Mouse (Mus musculus): ENCODE measurements around the gene Ctnnd2.
A peak's percentile ranks its signal among the peaks of the same experiment; 100 is the strongest.

The Ctnnd2 gene

DNA sequence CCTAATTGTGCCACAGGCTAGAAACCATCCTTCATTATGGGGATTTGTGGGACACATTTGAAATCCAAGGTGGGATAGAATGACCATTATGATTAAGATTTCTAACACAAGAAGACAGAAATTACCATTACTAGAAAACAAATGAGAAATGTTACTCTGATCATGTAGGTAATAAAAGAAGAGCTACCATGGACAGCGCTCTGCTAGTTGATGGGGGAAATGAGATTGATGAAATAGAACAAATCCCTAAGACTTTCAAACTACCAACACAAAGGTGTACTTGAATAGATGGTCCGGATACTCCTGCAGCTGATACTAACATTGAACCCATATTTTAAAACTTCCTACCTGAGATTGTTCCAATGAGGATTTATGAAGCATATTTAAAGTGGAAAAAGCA lies 68.5 kb downstream of the Ctnnd2 start:
- DNase-seq (ENCODE audit: low read depth, low spot score), result peak; percentile 17

DNA sequence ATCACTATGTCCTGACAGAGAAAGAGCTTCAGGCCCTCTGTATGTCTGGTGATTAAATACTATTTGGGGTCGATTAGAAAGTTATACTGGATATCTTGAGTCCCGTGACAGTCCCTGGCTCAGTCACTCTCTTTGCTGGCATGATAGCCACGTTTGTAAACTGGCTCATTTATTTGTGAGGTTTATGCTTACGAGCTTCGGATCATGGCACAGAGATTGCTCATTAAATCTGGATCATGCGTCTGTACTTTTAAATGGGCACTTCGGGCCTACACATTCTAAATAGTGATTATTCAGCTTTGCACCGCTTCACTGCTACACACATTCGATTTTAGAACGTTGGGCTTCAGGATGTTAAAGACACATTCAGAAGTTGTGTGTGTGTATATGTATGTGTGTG lies 96.4 kb downstream of the Ctnnd2 start:
- no peak for DNase-seq (ENCODE audit: low read depth, low spot score)

DNA sequence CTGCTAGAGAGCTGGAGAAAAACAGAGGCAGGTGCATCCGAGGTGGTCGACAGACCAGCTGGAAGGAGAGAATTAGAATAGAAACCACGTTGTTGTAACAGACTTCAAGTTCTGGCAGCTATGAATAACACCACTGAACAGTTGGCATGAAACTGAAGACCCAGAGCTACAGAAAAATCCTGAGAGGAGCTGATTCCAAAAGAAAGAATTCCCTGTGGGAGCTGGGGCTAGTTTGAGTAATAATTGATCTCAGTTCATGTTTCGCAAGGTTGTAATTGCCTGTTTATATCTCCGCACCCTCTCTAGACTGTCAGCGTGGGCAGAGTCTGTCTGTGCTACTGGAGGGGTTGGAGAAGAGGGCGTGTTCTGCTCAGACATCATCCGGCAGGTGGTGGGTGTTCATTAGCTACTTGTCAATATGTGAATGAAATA lies 98.8 kb downstream of the Ctnnd2 start:
- no peak for DNase-seq (ENCODE audit: low read depth, low spot score)

DNA sequence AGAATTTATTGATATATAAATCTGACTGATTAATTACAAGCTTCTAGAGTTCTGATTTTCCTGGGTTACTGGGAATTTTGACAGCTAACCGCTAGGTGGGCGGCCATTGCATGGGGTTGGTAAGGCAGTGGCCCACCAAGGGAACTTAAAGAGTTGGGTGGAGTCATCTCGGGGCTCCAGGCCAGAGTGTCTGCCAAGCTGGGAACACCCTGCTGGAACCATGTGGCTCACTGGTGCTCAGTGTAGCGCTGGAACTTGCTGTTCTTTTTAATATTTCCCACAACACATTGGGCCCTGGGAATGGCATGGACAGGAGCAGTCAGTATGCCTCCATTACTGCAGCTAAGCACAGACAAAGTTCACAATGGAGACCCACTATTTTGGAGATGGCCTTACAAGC lies 99.9 kb downstream of the Ctnnd2 start:
- DNase-seq (ENCODE audit: low read depth, low spot score), result no peak

DNA sequence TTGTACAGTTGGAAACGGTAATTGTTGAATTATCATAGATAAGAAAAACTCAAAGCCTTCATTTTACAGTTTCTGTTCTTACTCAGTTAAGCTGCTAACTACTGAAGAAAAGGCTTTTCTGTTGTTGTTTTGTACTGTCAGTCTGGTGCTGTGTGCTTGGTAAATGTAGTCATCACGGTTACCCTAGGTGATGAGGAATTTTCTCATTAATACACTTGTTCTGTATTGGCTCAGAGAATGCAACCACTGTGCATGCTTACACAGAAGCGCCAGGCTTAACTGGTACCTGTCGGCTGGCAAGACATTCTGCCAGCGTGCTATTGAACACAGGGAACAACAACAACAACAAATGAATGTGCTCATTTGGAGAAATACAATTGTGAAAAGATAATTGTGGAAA lies 103.3 kb downstream of the Ctnnd2 start:
- no peak for DNase-seq (ENCODE audit: low read depth, low spot score)

DNA sequence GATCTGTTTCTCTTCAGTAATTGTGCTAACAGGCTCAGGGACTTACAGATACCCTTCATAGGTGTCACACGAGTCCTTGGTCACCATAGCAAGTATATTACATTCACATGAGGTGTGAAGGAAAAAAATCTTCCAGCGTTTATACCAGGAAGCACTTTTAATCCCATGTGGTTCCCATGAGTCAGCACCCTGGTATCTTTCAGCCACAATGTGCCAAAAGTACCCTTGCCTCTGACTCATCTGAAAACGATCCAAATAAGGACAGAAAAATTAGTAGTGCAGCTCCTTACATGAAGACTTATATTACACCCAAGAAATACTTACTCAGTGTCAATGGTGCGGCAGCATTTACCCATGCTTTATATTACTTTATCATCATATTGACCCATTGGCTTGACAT lies 104.3 kb downstream of the Ctnnd2 start:
- DNase-seq (ENCODE audit: low read depth, low spot score), result no peak

DNA sequence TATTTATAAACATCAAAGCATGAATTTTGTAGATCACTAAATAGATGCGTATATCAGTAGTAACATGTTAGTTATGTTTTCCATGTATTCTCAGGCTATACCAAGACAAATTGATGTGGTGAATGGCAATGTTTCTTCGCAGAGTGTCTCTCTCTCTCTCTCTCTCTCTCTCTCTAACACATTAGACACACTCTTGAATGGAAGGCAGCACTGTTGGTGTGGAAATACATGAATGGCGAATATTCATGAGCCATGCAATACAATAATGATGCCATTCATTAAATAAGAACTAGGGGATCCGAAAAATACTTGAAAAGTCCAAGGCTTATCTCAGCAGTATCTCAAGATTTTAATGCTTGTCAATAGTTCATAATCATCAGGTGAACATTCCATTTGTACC lies 106.2 kb downstream of the Ctnnd2 start:
- DNase-seq (ENCODE audit: low read depth, low spot score), result no peak

DNA sequence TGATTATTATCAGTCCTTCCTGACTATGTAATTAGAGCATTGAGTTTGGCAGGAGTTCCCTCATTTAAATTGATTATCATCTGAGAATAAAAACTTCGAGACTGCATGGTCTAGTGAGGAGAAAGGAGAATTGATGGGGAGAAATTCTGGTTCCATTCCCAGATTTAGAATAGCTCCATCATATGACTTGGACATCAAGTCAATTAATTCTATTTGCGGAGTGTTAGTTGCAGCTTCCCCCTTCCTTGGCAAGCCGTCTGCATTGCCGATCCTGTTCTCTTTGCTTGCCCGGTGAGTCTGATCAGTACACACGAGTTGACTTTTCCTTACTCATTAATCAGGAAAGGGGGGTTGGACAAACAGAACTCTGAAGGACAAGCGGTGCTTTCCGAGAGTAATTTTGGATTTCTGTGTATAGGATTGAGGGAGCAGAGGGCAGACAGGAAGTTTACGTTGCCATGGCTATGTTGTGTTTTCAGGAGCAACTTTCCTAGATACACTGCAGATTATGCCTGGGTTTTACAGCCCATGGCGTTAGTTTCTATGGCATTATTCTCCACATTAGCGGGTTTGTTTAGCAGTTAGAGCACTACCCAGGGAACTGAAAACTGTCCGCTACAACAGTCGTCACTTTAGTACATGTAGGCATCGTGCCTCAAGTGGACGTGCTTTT lies 113.3 kb downstream of the Ctnnd2 start:
- DNase-seq (ENCODE audit: low read depth, low spot score), result no peak

DNA sequence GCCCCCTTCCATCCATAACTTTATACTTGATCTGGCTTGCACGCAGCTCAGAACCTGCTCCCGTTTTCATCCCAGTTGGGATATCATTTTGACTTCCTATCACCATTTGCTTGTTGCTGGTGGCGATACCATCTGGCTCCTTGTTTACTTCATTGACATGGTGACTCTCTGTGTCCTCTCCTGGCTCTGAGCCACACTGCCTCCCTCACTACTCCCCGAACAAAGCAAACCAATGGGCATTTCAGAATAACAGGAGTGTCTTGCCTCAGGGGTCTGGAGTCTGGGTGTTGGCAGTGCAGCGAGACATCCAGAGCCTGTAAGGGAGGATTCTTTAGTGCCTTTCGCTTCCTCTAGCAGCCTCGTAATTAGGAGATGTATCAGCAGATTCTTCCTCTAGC lies 113.9 kb downstream of the Ctnnd2 start:
- DNase-seq (ENCODE audit: low read depth, low spot score), result no peak

DNA sequence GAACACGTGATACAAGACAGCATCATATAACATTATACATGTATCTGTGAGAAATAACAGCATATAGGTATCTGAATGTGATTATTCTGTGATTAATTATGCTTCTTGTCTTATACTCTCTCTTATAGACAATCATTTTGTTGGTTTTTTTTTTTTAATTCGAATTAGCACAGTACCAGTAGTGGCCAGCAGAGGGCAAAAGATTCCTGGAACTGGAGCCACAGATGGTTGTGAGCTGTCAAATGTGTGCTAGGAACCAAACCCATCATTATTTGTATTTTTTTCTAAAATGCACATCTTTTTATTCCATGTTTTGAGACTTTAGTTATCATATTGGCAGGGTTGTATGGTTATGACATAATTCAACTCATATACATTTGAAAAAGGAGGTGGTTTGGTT lies 130.4 kb downstream of the Ctnnd2 start:
- peak; percentile 41 for DNase-seq (ENCODE audit: low read depth, low spot score)

DNA sequence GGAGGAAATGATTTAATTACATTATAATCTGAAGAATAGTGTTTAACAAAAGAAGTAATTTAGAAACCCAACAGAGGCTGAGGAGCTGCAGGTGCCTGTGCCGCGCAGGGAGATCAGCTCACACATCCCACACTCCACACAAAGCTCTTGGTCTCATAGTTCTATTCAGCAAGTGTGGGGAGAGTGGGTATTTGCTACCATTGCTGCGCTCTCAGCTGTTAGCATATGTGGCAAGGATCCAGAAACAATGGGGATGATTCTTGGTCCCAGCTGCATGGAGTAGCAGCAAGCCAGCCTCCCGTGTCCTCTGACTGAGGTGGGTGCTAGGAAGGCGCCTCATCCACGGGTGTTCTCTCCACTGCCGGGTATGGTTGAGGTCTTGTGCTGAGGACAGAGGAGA lies 134.0 kb downstream of the Ctnnd2 start:
- DNase-seq (ENCODE audit: low read depth, low spot score), result no peak

DNA sequence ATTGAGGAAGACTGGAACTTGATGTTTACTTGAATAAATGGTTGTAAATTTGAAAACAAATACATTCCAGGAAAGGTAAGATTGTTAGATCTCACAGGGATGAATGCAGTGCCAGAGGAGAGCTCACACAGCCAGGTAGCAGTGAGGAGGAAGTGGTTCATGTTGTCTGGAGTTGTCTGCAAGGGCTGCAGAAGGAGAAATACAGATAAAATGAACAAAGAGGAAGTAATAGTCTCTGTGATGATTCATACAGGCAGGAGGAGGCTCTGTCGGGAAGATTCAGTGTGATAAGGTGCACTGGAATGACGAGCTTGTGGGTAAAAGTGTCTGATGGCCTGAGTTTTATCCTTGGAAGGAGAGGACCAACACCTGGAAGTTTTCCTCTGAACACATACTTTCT lies 150.2 kb downstream of the Ctnnd2 start:
- no peak for DNase-seq (ENCODE audit: low read depth, low spot score)

DNA sequence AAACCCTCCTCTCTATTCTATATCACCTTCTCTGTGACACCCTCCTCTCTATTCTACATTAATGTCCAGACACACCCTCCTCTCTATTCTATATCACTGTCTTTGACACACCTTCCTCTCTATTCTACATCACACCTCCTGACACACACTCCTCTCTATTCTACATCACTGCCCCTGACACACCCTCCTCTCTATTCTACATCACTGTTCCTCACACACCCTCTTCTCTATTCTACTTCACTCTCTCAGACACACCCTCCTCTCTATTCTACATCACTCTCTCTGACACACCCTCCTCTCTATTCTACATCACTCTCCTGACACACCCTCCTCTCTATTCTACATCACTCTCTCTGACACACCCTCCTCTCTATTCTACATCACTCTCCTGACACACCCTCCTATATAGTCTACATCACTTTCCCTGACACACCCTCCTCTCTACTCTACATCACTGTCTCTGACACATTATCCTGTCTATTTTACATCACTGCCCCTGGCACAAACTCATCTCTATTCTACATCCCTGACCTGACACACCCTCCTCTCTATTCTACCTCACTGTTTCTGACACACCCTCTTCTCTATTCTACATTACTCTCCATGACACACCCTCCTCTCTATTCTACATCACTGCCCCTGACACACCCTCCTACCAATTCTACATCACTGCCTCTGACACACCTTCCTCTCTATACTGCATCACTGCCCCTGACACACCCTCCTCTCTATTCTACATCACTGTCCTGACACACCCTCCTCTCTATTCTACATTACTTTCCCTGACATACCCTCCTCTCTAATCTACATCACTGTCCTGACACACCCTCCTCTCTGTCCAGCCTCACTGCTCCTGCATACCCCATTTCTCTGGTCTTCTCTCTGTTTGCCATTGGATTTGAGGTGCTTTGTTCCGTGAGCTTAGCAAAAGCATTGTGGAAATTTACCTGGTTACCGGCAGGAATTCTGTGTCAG lies 161.2 kb downstream of the Ctnnd2 start:
- DNase-seq (ENCODE audit: low read depth, low spot score), result peak; percentile 88

DNA sequence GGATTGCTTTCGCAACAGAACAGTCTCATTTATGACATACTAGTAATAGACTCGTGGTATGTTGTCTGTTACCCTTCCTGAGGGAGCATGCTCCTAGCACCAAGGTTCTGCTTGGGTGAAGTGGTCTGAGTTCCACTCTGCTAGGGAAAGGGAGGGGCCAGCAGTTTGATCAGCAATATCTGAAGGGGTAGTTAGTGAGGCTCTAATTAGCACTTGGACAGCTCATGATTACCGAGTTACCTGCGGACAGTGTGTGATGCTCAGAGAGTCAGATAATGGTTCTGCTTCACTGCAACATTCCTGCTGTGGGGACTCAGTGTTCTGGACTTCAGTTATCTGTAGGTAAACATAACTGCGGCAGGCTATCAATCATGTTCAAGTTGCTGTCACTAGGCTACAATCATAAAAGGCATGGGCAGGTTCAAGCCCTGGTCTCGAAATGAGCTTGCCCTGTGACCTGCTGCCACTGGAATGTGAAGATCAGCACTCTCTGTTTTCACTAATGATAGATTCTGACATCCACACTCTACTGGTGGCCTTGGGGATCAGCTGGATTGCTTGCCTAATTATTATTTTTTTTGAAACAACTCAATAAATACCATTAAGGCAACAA lies 166.3 kb downstream of the Ctnnd2 start:
- no peak for DNase-seq (ENCODE audit: low read depth, low spot score)

DNA sequence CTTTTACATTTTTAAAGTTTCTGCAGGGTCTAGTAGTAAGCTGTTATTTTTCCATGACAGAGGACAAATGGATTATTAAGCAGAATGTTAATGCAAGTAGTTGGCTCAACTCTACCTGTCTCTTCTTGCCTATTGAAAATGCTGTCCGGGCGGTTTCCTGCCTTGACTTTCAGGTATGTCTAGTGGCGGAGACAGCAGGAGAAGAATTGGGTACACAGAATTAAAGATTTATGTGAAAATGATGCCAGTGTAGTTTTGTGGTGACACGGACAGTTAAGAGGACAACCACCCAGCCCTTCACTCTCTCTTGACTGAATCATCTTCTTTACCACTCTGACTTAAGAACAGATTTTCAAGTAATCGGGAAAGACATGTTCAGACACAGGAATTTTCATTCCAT lies 173.4 kb downstream of the Ctnnd2 start:
- no peak for DNase-seq (ENCODE audit: low read depth, low spot score)

DNA sequence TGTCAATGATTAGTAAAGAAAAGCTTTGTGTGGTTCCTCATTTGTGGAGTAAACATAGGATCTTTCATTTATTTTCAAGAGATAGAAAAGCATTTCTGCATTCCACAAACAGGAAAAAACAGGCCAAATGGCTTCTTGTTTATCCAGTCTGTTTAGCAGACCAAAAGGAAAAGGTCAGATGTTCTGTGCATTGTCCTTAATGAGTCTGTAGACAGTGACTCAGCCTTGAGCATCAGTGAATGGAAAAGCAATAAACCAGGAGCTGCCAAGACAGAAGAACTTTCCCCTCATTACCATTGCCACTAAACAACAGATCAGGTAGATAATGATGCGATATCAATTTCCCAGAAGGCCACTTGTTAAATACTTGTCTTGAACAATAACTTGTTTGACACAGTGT lies 192.1 kb downstream of the Ctnnd2 start:
- no peak for DNase-seq (ENCODE audit: low read depth, low spot score)

DNA sequence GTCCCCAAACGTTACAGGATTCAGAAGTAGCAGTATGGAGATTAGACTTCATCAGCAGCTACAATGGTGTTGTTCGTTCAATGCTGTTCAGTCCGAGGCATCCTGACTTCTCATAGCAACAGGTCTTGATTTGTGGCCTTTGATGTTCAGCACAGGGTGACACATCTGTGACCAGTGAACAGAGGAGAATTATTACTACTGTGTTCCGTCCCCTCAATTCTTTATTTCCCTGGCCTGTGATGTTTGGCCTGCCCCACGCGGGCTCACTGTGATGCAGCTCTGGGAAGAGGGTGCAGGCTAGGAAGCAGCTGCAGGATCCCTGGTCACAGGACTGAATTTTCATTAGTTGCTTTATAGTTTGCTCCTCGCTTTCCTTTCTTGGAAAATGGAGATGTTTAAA lies 197.6 kb downstream of the Ctnnd2 start:
- DNase-seq (ENCODE audit: low read depth, low spot score), result no peak

DNA sequence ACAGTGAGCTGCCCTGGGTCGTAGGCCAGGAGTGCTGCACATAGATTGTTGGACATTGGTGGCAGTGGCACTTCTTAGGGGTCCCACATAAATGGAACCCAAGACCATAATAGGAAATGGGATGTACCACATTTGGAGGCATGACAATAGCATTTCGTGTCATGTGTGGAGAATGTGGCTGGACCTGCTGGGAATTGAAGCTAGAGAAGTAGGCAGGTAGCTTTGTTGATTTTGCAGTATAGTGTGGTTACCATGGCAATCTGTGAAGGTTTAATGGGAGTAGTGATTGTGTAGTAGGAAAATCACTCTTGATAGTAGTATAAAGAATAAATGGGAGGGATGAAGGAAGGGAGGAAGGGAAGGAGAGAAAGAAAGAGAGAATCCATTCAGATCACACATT lies 198.8 kb downstream of the Ctnnd2 start:
- DNase-seq (ENCODE audit: low read depth, low spot score), result no peak

DNA sequence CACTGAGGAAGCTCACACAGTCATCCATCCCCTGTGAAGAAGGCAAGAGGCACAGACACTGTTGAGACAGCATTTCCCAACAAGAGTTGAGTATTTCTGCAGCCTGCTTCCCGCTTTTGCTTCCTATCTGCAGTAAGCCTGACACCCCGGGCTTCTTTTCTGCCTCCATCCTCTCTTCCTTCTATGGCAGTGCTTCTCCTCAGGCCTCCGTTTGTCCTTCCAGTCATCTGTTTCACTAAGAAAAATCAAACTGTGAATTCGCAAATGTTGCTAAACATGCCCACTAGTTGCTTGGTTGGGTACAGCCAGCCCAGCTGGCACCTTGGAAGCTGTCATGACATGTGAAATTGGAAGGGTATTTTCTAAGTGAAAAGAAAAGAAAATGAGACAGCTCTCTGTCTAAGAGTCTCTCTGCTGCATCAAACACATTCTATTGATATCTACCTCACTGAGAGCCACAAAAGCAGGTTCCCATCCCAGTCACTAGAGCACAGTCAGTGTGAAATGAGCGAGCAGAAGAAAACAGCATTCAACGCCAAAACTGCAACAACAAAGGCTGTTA lies 201.3 kb downstream of the Ctnnd2 start:
- DNase-seq (ENCODE audit: low read depth, low spot score), result no peak

DNA sequence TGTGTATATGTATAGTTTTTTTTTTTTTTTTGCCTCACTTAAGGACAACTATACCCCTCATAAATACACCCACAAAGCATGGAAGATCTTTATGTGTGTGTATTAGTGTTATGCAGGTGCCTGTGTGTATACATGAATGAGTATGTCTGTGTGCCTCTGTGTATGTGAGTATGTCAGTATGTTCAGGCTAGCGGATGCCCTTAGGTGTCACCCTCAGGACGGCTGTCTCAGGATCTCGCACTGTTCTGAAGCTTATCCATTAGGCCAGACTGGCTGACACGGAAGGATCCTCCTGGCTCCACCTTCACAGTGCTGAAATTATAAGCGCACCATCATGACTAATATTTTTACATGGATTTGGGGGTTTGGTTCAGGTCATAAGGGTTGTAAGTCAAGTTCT lies 202.5 kb downstream of the Ctnnd2 start:
- DNase-seq (ENCODE audit: low read depth, low spot score), result no peak

DNA sequence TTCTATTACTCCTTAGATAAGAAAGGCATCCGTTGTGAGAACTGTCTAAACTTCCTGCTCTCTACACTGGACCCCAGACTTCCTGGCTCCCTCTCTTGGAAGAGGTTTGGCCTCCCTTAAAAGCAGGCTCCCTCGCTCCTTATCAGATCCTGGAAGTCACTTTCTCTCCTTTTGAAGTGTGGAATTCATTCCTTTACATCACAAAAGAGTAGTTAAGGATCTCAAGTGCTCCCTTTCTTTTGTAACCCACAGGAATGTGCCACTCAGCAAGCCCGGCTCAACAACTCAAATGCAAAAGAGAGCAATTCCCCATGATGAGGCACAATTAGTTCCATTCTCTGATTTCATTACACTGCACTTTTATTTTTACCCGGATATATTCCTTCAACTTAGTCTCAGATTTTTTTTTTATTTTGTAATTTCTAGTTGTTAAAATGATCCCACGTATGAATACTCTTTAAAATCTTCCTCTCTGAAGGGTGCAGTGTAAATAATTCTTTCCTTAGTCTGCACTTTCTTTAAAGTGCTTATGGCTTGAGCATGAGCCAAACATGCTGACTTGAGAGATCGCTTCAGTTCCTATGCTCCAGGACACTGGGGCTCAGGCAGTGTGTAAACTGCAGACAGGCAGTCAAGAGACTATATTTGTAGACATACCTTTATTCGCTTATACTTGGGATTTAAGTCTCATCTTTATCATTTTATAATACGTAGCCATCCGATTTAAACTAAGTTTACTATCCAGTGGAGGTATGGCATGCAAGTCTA lies 210.9 kb downstream of the Ctnnd2 start:
- peak; percentile 98 for DNase-seq (ENCODE audit: low read depth, low spot score)

DNA sequence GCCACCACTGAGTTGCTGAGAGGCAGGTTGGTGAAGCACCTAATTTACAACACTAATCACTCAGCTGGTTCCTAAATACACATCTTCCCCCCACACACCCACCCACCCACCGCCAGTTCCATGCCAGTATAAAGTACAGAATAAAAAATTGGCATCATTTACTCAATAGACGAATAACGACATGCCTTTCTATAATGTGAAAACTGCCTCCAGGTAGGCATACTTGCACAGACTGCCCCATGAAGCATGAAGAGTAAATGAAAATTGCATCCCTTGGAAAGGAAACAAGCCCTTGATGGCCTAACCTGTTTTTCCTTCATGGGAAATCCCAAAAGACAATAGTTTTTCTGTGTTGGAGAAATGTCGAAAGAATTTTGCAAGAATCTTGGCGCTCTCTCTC lies 212.0 kb downstream of the Ctnnd2 start:
- DNase-seq (ENCODE audit: low read depth, low spot score), result no peak

Data from R1 (cell line).